Mouse (Mus musculus) lung, adult 2 months (tissue): ENCODE results near the gene Rpn1.

Experiments used
- CTCF ChIP-seq: fragments of 200-500 bp; IDR thresholded peaks from 2 replicates; pipeline ENCODE4 v1.5.1; 2011; ENCODE audit warnings: mild to moderate bottlenecking, low read length, control low read depth; ENCODE audit not compliant: insufficient read depth
- POLR2A ChIP-seq: fragments of 200-500 bp; IDR thresholded peaks from 2 replicates; pipeline ENCODE4 v1.6.1; 2011; ENCODE audit warnings: low read depth, mild to moderate bottlenecking, control low read depth, low read length, borderline replicate concordance; ENCODE audit errors: extremely low read depth

- TF ChIP-seq CTCF (no peak), POLR2A (no peak)
These were observed 33.1 kb upstream of the Rpn1 start for GRCm38 (mm10) chr6:88051206-88051605.
